Mouse (Mus musculus) kidney, postnatal 0 days (tissue): ENCODE results near the gene Aurkb. TPM values are rescaled to one million over a fixed set of nuclear protein-coding genes. Genes with fewer than 3 reads are reported as not detected.

ENCODE experiments used
- ATAC-seq: fragments of 200-750 bp; cut with Nextera tagmentation; replicated peaks from 2 replicates; pipeline ENCODE4 v1.8.0; 2017; ENCODE audit warnings: low read depth, moderate number of reproducible peaks, moderate TSS enrichment, moderate library complexity; ENCODE audit not compliant: low FRiP score
- DNase-seq: peaks from one replicate; pipeline ENCODE4 v3.0.0-alpha.2; 2016; ENCODE audit warnings: low spot score
- H3K27ac ChIP-seq: fragments of 300-500 bp; sonication (generic); 2 replicates; pipeline ENCODE4 v1.5.1; 2014; ENCODE audit warnings: mild to moderate bottlenecking
- H3K27me3 ChIP-seq: fragments of 300-500 bp; sonication (generic); 2 replicates; pipeline ENCODE4 v1.6.1; 2014; ENCODE audit warnings: low read length, mixed read lengths; ENCODE audit not compliant: insufficient read depth
- H3K36me3 ChIP-seq: fragments of 300-500 bp; sonication (generic); 2 replicates; pipeline ENCODE4 v1.6.1; 2014; ENCODE audit warnings: low read length, mixed read lengths; ENCODE audit not compliant: insufficient read depth
- H3K4me1 ChIP-seq: fragments of 300-500 bp; sonication (generic); replicated peaks from 2 replicates; pipeline ENCODE4 v1.6.1; 2014; ENCODE audit warnings: antibody characterized with exemption, low read length, mixed read lengths; ENCODE audit not compliant: insufficient read depth
- H3K4me2 ChIP-seq: fragments of 300-500 bp; sonication (generic); 2 replicates; pipeline ENCODE4 v1.6.1; 2014; ENCODE audit warnings: mild to moderate bottlenecking, low read length, moderate library complexity, mixed read lengths
- H3K4me3 ChIP-seq: fragments of 300-500 bp; sonication (generic); replicated peaks from 2 replicates; pipeline ENCODE4 v1.5.1; 2014; ENCODE audit warnings: low read depth, low read length
- H3K9ac ChIP-seq: fragments of 300-500 bp; sonication (generic); 2 replicates; pipeline ENCODE4 v1.6.1; 2014; ENCODE audit warnings: low read depth, low read length
- H3K9me3 ChIP-seq: fragments of 300-500 bp; sonication (generic); replicated peaks from 2 replicates; pipeline ENCODE4 v1.6.1; 2016; ENCODE audit warnings: low read length, inconsistent platforms, mixed read lengths
- CTCF ChIP-seq: IDR thresholded peaks from 2 replicates; pipeline ENCODE4 v1.5.1; 2016; ENCODE audit warnings: antibody characterized with exemption, low read depth, mild to moderate bottlenecking, moderate library complexity
- WGBS: fragments of 180-500 bp; shearing (Covaris S2); extraction: QIAGEN DNeasy Blood & Tissue Kit; methylation state at CpG from one replicate; pipeline ENCODE4 v1.1.7; 2014; 5-methylcytosine and 5-hydroxymethylcytosine counted together
- polyA plus RNA-seq: library from polyadenylated mRNA; unstranded; fragments of >200 nt; fragmentation: Nextera tagmentation; extraction: Ambion mirVana; gene quantifications from 2 replicates; pipeline ENCODE4 v1.2.1, GENCODE M21; 2015

The Aurkb gene
- polyA plus RNA-seq, 1 experiment from 2014 or later: 49.3 TPM

DNA sequence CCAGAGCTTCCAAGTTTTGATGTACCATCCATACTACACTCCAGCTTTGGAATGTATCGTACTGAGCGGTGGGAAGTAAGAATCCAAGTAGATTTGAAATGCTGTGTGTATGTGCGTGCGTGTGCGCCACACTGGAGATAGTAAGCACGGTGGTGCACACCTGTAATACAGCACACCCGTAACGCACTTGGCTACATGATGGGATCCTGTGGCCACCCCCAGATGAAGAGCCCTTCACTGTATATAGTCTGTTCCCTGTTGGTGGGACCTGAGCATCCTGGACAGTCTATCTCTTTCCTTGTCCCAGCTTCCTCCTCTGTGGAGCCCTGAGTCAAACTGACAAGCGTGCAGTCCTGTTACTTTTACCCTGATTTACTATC, 938 bp downstream of the Aurkb start:
- H3K4me3 ChIP-seq: peak overlapping the region; percentile 80
- H3K9ac ChIP-seq: peak overlapping the region; percentile 66
- peaks cover 11% of the 10 kb centered on the region for H3K4me1 ChIP-seq
- H3K36me3 ChIP-seq: 0 out of 2 replicates have a peak, but pooled peaks cover 17% of the 10 kb centered on the region
- H3K27me3 ChIP-seq: no peaks in the 10 kb centered on the region
- WGBS: 6% methylated on average over 9 of the region's 9 CpGs
- no peak for DNase-seq
- H3K9me3 ChIP-seq: no peaks in the 10 kb centered on the region
- peak overlapping the region; percentile 84; the same call in 1 of the 2 replicates for H3K27ac ChIP-seq
- TF ChIP-seq CTCF: no peak
- ATAC-seq: no peak
- peak overlapping the region; percentile 87 for H3K4me2 ChIP-seq

DNA sequence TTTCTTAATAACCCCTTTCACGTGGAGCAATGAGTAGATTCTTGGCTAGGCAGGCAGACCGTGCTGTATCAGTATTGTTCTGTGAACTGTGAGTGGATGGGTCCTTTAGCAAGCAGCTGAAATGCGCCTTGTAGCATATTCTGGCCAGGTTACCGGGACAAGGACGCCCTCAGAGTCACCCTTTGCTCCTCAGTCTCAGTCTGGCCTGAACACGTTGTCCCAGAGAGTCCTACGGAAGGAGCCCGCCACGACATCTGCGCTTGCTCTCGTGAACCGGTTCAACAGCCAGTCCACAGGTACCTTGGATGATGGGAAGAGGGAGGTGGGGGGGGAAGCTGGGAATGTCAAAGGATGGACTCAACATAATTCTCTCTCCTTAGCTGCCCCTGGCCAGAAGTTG, 2.1 kb downstream of the Aurkb start:
- Histone ChIP-seq H3K9me3 (no peaks in the 10 kb centered on the region), H3K9ac (0 out of 2 replicates have a peak overlapping the region, but pooled peaks have one; percentile 18), H3K27ac (no peak overlapping the region), H3K4me2 (0 out of 2 replicates have a peak overlapping the region, but pooled peaks have one; percentile 87), H3K4me3 (no peak overlapping the region), H3K4me1 (peaks cover 11% of the 10 kb centered on the region), H3K27me3 (no peaks in the 10 kb centered on the region), H3K36me3 (0 out of 2 replicates have a peak, but pooled peaks cover 17% of the 10 kb centered on the region)
- ATAC-seq (no peak), DNase-seq (no peak)
- no peak for TF ChIP-seq CTCF
- WGBS: 90% methylated on average over 12 of the region's 12 CpGs

DNA sequence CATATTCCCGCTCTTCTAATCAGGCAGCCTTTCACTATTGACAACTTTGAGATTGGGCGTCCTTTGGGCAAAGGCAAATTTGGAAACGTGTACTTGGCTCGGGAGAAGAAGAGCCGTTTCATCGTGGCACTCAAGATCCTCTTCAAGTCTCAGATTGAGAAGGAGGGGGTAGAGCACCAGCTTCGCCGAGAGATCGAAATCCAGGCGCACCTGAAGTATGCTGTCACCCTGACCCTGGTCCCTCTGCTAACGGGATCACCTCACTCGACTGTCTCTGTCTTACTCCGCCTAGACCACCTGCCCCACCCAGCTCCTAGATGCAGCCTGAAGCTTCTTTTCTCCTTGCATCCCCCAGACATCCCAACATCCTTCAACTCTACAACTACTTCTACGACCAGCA, 2.7 kb downstream of the Aurkb start:
- no peaks in the 10 kb centered on the region for H3K27me3 ChIP-seq
- H3K9me3 ChIP-seq: no peaks in the 10 kb centered on the region
- ATAC-seq (no peak), DNase-seq (no peak)
- no peak overlapping the region for H3K27ac ChIP-seq
- H3K4me1 ChIP-seq: peaks cover 11% of the 10 kb centered on the region
- no peak overlapping the region for H3K4me2 ChIP-seq
- 88% methylated on average over 14 of the region's 14 CpGs for WGBS
- TF ChIP-seq CTCF: no peak
- 0 out of 2 replicates have a peak, but pooled peaks cover 17% of the 10 kb centered on the region for H3K36me3 ChIP-seq
- H3K9ac ChIP-seq: 0 out of 2 replicates have a peak overlapping the region, but pooled peaks have one; percentile 18
- H3K4me3 ChIP-seq: no peak overlapping the region

DNA sequence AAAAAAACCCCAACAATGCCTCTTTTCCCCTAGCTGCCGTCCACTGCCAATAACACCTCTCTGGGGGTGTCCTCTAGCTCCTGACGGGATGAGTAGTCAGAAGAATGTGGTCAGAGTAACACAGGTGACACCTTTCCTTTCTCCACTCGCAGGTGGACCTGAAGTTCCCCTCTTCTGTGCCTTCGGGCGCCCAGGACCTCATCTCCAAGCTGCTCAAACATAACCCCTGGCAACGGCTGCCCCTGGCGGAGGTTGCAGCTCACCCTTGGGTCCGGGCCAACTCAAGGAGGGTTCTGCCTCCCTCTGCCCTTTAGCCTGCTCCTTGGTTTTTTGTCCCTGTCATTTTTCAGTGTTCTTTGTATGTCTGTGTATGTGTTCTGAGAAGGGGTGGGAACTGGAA, 5.3 kb downstream of the Aurkb start:
- 0 out of 2 replicates have a peak, but pooled peaks cover 17% of the 10 kb centered on the region for H3K36me3 ChIP-seq
- DNase-seq: no peak

DNA sequence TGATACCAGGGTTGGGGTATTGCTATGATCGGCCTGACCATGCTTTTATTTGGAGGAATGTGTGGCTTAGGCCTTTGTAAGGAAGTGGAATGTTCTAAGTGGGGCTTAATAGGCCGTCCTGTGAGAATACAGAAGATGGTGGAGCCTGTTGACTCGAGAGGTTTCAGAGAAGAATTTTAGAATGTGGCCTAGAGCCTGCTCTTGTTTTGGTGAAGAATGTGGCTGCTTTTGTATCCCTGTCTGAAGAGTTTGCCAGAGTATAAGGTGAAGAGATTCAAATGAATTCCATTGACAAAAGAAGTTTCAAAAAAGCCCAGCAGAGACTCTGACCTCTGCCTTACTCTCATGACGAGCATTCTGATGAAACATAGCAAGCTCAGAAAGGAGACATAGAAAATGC, 6.3 kb downstream of the Aurkb start:
- 88% methylated on average over 4 of the region's 4 CpGs for WGBS
- Histone ChIP-seq H3K9me3 (no peaks in the 10 kb centered on the region), H3K4me3 (no peak overlapping the region), H3K36me3 (0 out of 2 replicates have a peak, but pooled peaks cover 17% of the 10 kb centered on the region), H3K27ac (no peak overlapping the region), H3K27me3 (no peaks in the 10 kb centered on the region), H3K9ac (no peak overlapping the region), H3K4me1 (peaks cover 6% of the 10 kb centered on the region; the same call in 1 of the 2 replicates), H3K4me2 (no peak overlapping the region)
- TF ChIP-seq CTCF: no peak
- no peak for ATAC-seq
- DNase-seq: no peak

More for the DNA sequence above, 5.3 kb downstream of the Aurkb start:
- H3K4me3 ChIP-seq: no peak overlapping the region
- WGBS: 89% methylated on average over 8 of the region's 8 CpGs
- ATAC-seq: no peak
- H3K9ac ChIP-seq: no peak overlapping the region
- TF ChIP-seq CTCF: no peak
- H3K9me3 ChIP-seq: no peaks in the 10 kb centered on the region
- H3K27me3 ChIP-seq: no peaks in the 10 kb centered on the region
- peaks cover 11% of the 10 kb centered on the region for H3K4me1 ChIP-seq
- H3K4me2 ChIP-seq: no peak overlapping the region
- no peak overlapping the region for H3K27ac ChIP-seq

DNA sequence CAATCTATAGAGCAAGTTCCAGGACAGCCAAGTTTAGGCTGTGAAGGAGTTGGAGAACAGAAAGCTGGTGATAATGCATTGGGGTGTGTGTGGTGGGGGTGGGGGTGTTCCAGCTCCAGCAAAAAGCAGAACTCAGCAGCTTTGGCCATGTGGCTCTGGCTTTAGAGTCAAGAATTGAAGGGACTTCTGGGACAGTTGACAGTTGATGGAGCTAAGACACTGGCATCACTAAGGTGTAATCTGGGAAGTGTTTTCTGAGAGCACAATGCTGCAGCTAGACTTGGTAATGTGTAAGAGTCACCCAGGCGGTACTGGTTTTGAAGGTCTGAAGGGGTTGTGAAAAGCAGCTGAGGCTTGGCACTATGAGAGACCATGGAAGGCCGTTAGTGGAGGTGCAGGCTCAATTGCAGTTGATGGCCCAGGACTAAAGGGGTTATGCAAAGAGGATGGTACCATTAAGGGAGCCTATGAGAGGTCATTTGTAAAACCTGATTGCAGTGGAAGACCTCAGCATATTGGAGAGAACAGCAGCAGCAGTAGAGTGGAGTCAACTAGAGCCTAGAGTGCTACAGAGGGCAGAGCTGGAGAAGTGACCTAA, 7.5 kb downstream of the Aurkb start:
- ATAC-seq: no peak
- Histone ChIP-seq H3K9me3 (no peaks in the 10 kb centered on the region), H3K27ac (no peak overlapping the region), H3K9ac (no peak overlapping the region), H3K4me1 (peaks cover 2% of the 10 kb centered on the region), H3K27me3 (no peaks in the 10 kb centered on the region), H3K36me3 (0 out of 2 replicates have a peak, but pooled peaks cover 17% of the 10 kb centered on the region), H3K4me3 (no peak overlapping the region), H3K4me2 (no peak overlapping the region)
- DNase-seq: no peak
- TF ChIP-seq CTCF: no peak
- WGBS: 60% methylated on average over 2 of the region's 2 CpGs

DNA sequence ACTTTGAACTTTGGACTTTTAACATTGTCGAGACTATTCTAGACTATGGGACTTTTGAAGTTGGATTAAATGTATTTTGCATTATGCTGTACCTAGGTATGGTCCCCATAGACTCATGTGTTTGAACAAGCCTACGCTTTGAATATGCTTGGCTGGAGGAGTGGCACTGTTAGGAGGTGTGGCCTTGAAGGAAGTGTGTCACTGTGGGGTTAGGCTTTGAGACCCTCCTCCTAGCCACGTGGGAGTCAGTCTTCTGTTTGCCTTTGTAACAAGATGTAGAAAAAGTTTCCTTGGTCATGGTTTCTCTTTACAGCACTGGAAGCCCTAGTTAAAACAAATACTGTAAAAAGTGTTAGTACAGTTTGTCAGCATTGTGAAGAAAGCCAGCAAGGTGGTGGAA, 8.4 kb downstream of the Aurkb start:
- Histone ChIP-seq H3K4me1 (peaks cover 8% of the 10 kb centered on the region), H3K9me3 (no peaks in the 10 kb centered on the region), H3K9ac (no peak overlapping the region), H3K36me3 (0 out of 2 replicates have a peak, but pooled peaks cover 14% of the 10 kb centered on the region), H3K4me2 (no peak overlapping the region), H3K27me3 (no peaks in the 10 kb centered on the region), H3K27ac (no peak overlapping the region), H3K4me3 (no peak overlapping the region)
- DNase-seq (no peak), ATAC-seq (no peak)
- TF ChIP-seq CTCF: no peak
- 69% methylated on average over 3 of the region's 3 CpGs for WGBS
